In the genomic region with DNA sequence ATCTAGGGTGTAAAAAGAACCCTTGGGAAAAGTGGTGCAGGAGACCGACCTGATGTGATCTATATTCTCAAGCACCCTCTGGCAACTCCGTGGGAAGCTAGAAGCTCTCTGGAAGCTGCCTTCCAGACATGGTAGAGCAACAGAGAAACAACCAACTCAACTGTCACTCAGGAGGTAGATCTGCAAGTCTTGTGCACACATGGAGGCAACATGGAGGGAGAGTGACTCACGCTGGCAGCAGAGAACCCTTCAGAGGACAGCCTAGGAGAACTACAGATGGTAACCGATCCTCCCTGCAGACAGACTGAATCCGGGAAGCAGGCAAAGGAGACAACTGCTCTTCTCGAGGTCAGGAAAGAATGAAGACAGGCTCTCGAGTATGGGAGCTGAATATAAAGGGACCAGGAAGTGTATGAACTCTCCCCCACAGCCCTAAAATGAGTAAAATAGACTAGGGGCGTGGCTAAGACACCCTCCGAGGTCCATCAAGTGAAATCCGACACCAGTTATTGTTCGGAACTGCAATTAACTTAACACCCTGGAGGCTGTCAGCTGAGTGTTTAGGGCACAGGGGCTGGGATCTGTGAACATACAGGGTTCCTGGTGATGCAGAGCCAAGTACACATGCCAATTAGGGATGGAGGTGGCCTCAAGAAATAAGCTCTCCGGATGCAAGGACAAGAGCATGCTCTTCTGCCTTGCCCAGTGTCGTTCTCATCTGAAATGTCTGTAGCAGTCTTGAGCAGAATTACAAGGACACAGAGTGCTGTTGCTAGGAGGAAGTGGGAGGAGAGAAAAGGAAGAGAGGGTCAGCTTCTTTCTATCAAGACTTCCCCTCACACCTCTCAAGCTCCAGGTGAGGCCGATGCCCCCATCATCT, we compare ENCODE assay signal across 8 mouse cellular contexts.
A peak's percentile ranks its signal among the peaks of the same experiment; 100 is the strongest.
DNase-seq lines count a peak whose midpoint lies in the region; ATAC-seq lines count a peak whose summit lies in the region.

No protein-coding gene starts in this region.

- H3K27ac ChIP-seq in stomach, embryonic 14.5 days (ENCODE audit: low read length), result no peak overlapping the region

- H3K9ac ChIP-seq in stomach, embryonic 14.5 days (replicated peaks; ENCODE audit: low read depth, low read length), result no peak overlapping the region

- peak overlapping the region; percentile 62; the same call in 1 of the 2 replicates for H3K4me3 ChIP-seq in stomach, embryonic 14.5 days (ENCODE audit: low read depth, low read length)

- ATAC-seq in stomach, embryonic 14.5 days (ENCODE audit: insufficient number of reproducible peaks, insufficient read depth, low FRiP score, low read depth), result no peak

- peak; percentile 34 for DNase-seq in cerebellum, adult 11 months
- no peak for DNase-seq in cerebellum, postnatal 4 days (ENCODE audit: low spot score in 2 of 2)
- peak; percentile 33 to 45 for DNase-seq in right cerebral cortex, adult 2 months (ENCODE audit: low spot score in 2 of 2)
- no peak for DNase-seq in right cerebral cortex, postnatal 25 days
- peak; percentile 28 to 70 for DNase-seq in left cerebral cortex, postnatal 25 days (ENCODE audit: low spot score in 2 of 2)
- DNase-seq in adrenal gland, adult 18-20 months (ENCODE audit: low spot score in 2 of 2), result no peak
- DNase-seq in layer of hippocampus, postnatal 36 days, result no peak

- no peaks in the 10 kb centered on the region for H3K36me3 ChIP-seq in stomach, embryonic 14.5 days (ENCODE audit: control insufficient read depth, insufficient read depth, low read length)

- peak overlapping the region; percentile 97 for H3K4me2 ChIP-seq in stomach, embryonic 14.5 days (replicated peaks; ENCODE audit: low read depth, low read length)

- intact Hi-C loops in left cerebral cortex, postnatal 25 days (cut with DNase I), result loop anchor here (2.0 kb wide), 1 partner anchor 53 kb away; no protein-coding TSS in a partner anchor

- H3K4me1 ChIP-seq in stomach, embryonic 14.5 days (ENCODE audit: control insufficient read depth, insufficient read depth, low read length), result peaks cover 11% of the 10 kb centered on the region; the same call in 1 of the 2 replicates

- H3K27me3 ChIP-seq in stomach, embryonic 14.5 days (ENCODE audit: control insufficient read depth, insufficient read depth, low read length), result peaks cover 26% of the 10 kb centered on the region

- no peaks in the 10 kb centered on the region for H3K9me3 ChIP-seq in stomach, embryonic 14.5 days (ENCODE audit: control insufficient read depth, low read depth, low read length)

- WGBS in stomach, embryonic 14.5 days, result 10% methylated on average over 14 of the region's 14 CpGs

Comparison
In these comparisons a context has a peak if more than half of its experiments do, and no peak if none do; other contexts are left out.
1. DNase-seq: peak in cerebellum, adult 11 months (single experiment), right cerebral cortex, adult 2 months (2 of 2) and left cerebral cortex, postnatal 25 days (2 of 2); none in cerebellum, postnatal 4 days (0 of 2), right cerebral cortex, postnatal 25 days (single experiment), adrenal gland, adult 18-20 months (0 of 2) and layer of hippocampus, postnatal 36 days (0 of 2).